Comparison of ENCODE assay signal across 8 mouse cellular contexts in genomic region chr4:129513086-129513767, GRCm38 (mm10). TPM values are rescaled to one million over a fixed set of nuclear protein-coding genes. Genes with fewer than 3 reads are reported as not detected.
DNase-seq lines count a peak whose midpoint lies in the region; ATAC-seq and TF ChIP-seq lines count a peak whose summit lies in the region.

Marcksl1 (plus strand) TSS chr4:129513581.

- WGBS in hindbrain, embryonic 12.5 days: 4% methylated on average over 45 of the region's 47 CpGs
- 8% methylated on average over 36 of the region's 47 CpGs for WGBS in lung, postnatal 0 days

- no peak for TF ChIP-seq EP300 in lung, postnatal 0 days (IDR thresholded peaks at IDR 0.05)

- peak within 1 kb of the TSS; percentile 71 for H3K4me3 ChIP-seq in G1E (ENCODE audit: low read depth, low read length)
- peak within 1 kb of the TSS; percentile 56 for H3K4me3 ChIP-seq in brown adipose tissue, adult 24 weeks (ENCODE audit: insufficient read depth, low read depth, low read length)
- peak within 1 kb of the TSS; percentile 97 for H3K4me3 ChIP-seq in hindbrain, embryonic 12.5 days
- peak within 1 kb of the TSS; percentile 91 for H3K4me3 ChIP-seq in lung, postnatal 0 days (ENCODE audit: low read depth, low read length)

- no peaks in the 10 kb centered on the region for H3K9me3 ChIP-seq in G1E (replicated peaks)
- no peaks in the 10 kb centered on the region for H3K9me3 ChIP-seq in hindbrain, embryonic 12.5 days (replicated peaks)
- H3K9me3 ChIP-seq in lung, postnatal 0 days (ENCODE audit: low read length): no peaks in the 10 kb centered on the region

- H3K36me3 ChIP-seq in G1E (replicated peaks): peaks cover 24% of the 10 kb centered on the region
- H3K36me3 ChIP-seq in hindbrain, embryonic 12.5 days: peaks cover 28% of the 10 kb centered on the region
- H3K36me3 ChIP-seq in lung, postnatal 0 days (ENCODE audit: insufficient read depth, low read length): no peaks in the 10 kb centered on the region

- peak within 1 kb of the TSS; percentile 97 for H3K4me2 ChIP-seq in hindbrain, embryonic 12.5 days (replicated peaks)
- H3K4me2 ChIP-seq in lung, postnatal 0 days (replicated peaks; ENCODE audit: low read depth, low read length): peak within 1 kb of the TSS; percentile 98

- no peak for TF ChIP-seq CTCF in G1E (IDR thresholded peaks at IDR 0.05; ENCODE audit: low read depth, low read length)
- peak; percentile 32; the same call in 1 of the 2 replicates for TF ChIP-seq CTCF in lung, postnatal 0 days (IDR thresholded peaks at IDR 0.05)

- DNase-seq in G1E (ENCODE audit: low spot score): peak; percentile 72
- peak; percentile 82 to 84 for DNase-seq in frontal cortex, postnatal 14 days (ENCODE audit: low spot score in 2 of 2)
- peak; percentile 88 to 95 for DNase-seq in layer of hippocampus, postnatal 10 days (ENCODE audit: low spot score in 2 of 2)
- peak; percentile 93 for DNase-seq in lung, postnatal 0 days (ENCODE audit: low spot score)
- peak; percentile 90 for DNase-seq in ovary, postnatal 10 days (ENCODE audit: low spot score)
- peak; percentile 96 for DNase-seq in thymus, postnatal 14 days

- H3K27ac ChIP-seq in brown adipose tissue, adult 24 weeks (replicated peaks; ENCODE audit: low read depth, low read length): no peak within 1 kb of the TSS
- peak within 1 kb of the TSS; percentile 99 for H3K27ac ChIP-seq in hindbrain, embryonic 12.5 days
- peak within 1 kb of the TSS; percentile 80 for H3K27ac ChIP-seq in lung, postnatal 0 days (ENCODE audit: low read length)

- H3K9ac ChIP-seq in hindbrain, embryonic 12.5 days: peak within 1 kb of the TSS; percentile 100
- H3K9ac ChIP-seq in lung, postnatal 0 days (replicated peaks; ENCODE audit: low read depth): peak within 1 kb of the TSS; percentile 87

- H3K27me3 ChIP-seq in G1E (ENCODE audit: insufficient read depth, low read length): peaks cover 62% of the 10 kb centered on the region
- H3K27me3 ChIP-seq in hindbrain, embryonic 12.5 days: no peaks in the 10 kb centered on the region
- no peaks in the 10 kb centered on the region for H3K27me3 ChIP-seq in lung, postnatal 0 days (replicated peaks; ENCODE audit: insufficient read depth, low read length)

- ATAC-seq in G1E (ENCODE audit: extremely low read depth, insufficient number of reproducible peaks, low FRiP score, poor library complexity, severe bottlenecking): peak; percentile 45
- peak; percentile 86 for ATAC-seq in hindbrain, embryonic 12.5 days (ENCODE audit: low FRiP score)
- ATAC-seq in lung, postnatal 0 days: peak; percentile 90

- peaks cover 25% of the 10 kb centered on the region for H3K4me1 ChIP-seq in G1E (ENCODE audit: insufficient read depth, low read depth, low read length)
- H3K4me1 ChIP-seq in brown adipose tissue, adult 24 weeks (ENCODE audit: control insufficient read depth, insufficient read depth, insufficient read length, low read length): no peaks in the 10 kb centered on the region
- H3K4me1 ChIP-seq in hindbrain, embryonic 12.5 days: peaks cover 60% of the 10 kb centered on the region
- no peaks in the 10 kb centered on the region for H3K4me1 ChIP-seq in lung, postnatal 0 days (ENCODE audit: insufficient read depth, low read depth, low read length)

RNA-seq across cellular contexts. Expression of gene Marcksl1, which starts in this region (rescaled TPM):
- total RNA-seq in G1E (2014; fragmentation: Nextera tagmentation) (14.5 and 18.7 TPM in 2 replicates), G1E (2017) (13.4 and 13.6 TPM in 2 replicates)
- 38.9 and 47.0 TPM in 2 replicates for polyA plus RNA-seq in G1E (2012)
- polyA plus RNA-seq in brown adipose tissue, adult 24 weeks (2012; ENCODE audit: insufficient read depth, insufficient read length, missing spikeins): 3.5 and 4.9 TPM in 2 replicates
- polyA plus RNA-seq in hindbrain, embryonic 12.5 days (2016; fragmentation: Nextera tagmentation; extraction: Ambion mirVana): 1,978 and 2,031 TPM in 2 replicates
- 100 to 1,000 TPM; 713 to 734 TPM for total RNA-seq in layer of hippocampus, postnatal 10 days (2021)
- polyA plus RNA-seq in lung, postnatal 0 days (2015; fragmentation: Nextera tagmentation; extraction: Ambion mirVana): 175 and 224 TPM in 2 replicates

Comparison
In these comparisons a context has a peak if more than half of its experiments do, and no peak if none do; other contexts are left out.
1. RNA of gene Marcksl1 (total RNA-seq): 713 to 734 TPM in layer of hippocampus, postnatal 10 days; 13.4 to 18.7 TPM in G1E; every median in the first group is over 10 times any median in the second.
2. Peak in every context shown above with its lines, with median percentiles within 50 percentile points of each other: ATAC-seq, DNase-seq and H3K4me3 ChIP-seq.